Mouse (Mus musculus): Measurements from ENCODE around the gene Elp4.

DNA sequence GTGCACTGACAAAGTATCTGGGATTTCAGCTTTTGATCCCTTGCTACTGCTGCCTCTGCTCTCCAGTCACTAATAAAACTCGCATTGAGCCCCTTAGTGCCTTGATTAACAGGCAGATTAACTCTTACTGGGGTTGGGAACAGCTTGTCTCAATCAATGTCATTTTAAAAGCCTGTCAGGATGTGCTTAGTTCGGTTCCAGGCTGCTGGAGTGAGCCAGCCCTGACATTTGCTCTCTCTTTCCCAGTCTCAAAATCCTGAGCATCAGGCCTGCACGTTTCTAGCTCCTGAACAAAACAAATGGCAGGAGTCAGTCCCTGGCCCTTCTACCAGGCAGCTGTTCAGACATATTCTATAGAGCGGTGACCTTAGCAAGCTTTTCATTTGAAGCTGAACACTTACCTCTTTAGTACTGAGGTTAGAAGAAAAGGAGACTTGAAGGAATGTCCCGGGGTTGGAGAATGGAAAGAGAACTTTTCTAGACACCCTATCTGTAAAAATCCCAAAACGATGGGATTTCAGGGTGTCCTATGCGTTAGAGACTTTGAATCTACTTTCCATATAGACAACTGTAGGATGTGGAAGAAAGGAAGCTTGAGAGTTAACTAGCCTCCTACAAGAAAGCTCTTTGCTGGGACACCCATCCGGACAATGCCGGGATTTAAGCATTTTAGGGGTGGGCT lies 233.1 kb downstream of the Elp4 start:
- TF ChIP-seq HCFC1 (IDR thresholded peaks at IDR 0.05; ENCODE audit: low read depth, low read length) (no peak), CTCF (IDR thresholded peaks at IDR 0.05 in 2 of 3, conservative IDR thresholded peaks at IDR 0.05 in 1 of 3; ENCODE audit: control insufficient read depth in 1 of 3, insufficient read depth in 1 of 3, low read depth in 2 of 3, low read length in 3 of 3, poor library complexity in 1 of 3, severe bottlenecking in 1 of 3) (no peak), MAX (IDR thresholded peaks at IDR 0.05; ENCODE audit: low read length) (no peak), MAFK (IDR thresholded peaks at IDR 0.05; ENCODE audit: borderline replicate concordance, low read depth, low read length) (no peak), POLR2A (IDR thresholded peaks at IDR 0.05; ENCODE audit: control insufficient read depth in 1 of 2, insufficient read depth in 1 of 2, low read depth in 1 of 2, low read length in 2 of 2, poor library complexity in 1 of 2) (no peak), USF1 (IDR thresholded peaks at IDR 0.05; ENCODE audit: low read depth, low read length) (no peak), NRF1 (IDR thresholded peaks at IDR 0.05; ENCODE audit: insufficient read depth, low read depth, low read length, poor library complexity, severe bottlenecking) (no peak), GATA1 (IDR thresholded peaks at IDR 0.05; ENCODE audit: low read depth, low read length) (no peak), MXI1 (IDR thresholded peaks at IDR 0.05; ENCODE audit: low read depth, low read length) (no peak), ETS1 (IDR thresholded peaks at IDR 0.05; ENCODE audit: low read depth, low read length) (no peak), MAZ (IDR thresholded peaks at IDR 0.05; ENCODE audit: low read depth, low read length) (no peak)

Data from MEL (cell line).